Comparison of ENCODE assay signal across 24 mouse cellular contexts in the genomic region with DNA sequence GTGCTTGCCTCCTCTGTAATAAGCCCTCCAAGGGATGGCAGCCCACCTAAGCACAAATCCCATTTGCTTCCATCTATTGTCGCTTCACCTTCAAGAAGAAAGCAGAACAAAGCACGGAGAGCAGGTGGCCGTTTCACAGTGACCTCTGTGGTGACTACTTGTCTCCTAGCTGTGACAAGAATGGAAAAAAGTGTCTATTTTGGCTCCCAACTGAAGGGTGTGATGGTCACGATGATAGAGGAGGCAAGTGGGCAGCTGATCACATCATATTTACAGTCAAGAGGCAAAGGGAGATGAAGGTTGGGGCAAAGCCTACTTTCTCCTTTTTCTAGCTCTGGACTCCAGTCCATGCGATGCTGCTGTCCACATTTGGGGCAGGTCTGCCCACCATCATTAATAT. TPM values are rescaled to one million over a fixed set of nuclear protein-coding genes. Genes with fewer than 3 reads are reported as not detected.
DNase-seq lines count a peak whose midpoint lies in the region; TF ChIP-seq lines count a peak whose summit lies in the region.
"Had no signal": no experiment of that assay in that cellular context is flagged by ENCODE, and none has a peak within 500 bp of the region (broad histone marks: within the 10 kb centered on the region; RNA-seq: fewer than 3 reads in every experiment).

No protein-coding gene starts in this region.

- no peak overlapping the region for H3K4me3 ChIP-seq in thymus, adult 2 months (ENCODE audit: control insufficient read depth, insufficient read depth, low read length)
- peak overlapping the region; percentile 79 for H3K4me3 ChIP-seq in E14TG2a.4 (replicated peaks; ENCODE audit: low read length)
- H3K4me3 ChIP-seq in ES-E14 (ENCODE audit: insufficient read depth in 1 of 2, low read depth in 1 of 2, low read length in 2 of 2, poor library complexity in 1 of 2, severe bottlenecking in 1 of 2): no peak overlapping the region
- H3K4me3 ChIP-seq in lung, adult 2 months (replicated peaks; ENCODE audit: extremely low read depth, low read depth, low read length): no peak overlapping the region
- H3K4me3 ChIP-seq: embryonic facial prominence, embryonic 13.5 days; embryonic facial prominence, embryonic 15.5 days; erythroblast, embryonic 14.5 days; forebrain, embryonic 10.5 days; forebrain, embryonic 12.5 days; forebrain, embryonic 15.5 days had no signal

- in situ Hi-C loops in ES-E14 (cut with MboI; ENCODE audit: low sequenced_read_pairs in 2 of 2, unreplicated experiment in 2 of 2): no loop called here

- no peak for TF ChIP-seq CTCF in thymus, adult 2 months (IDR thresholded peaks at IDR 0.05; ENCODE audit: borderline replicate concordance, control insufficient read depth, extremely low read depth, insufficient read depth, low read length, poor library complexity)
- TF ChIP-seq CTCF in E14TG2a.4 (conservative IDR thresholded peaks at IDR 0.05; ENCODE audit: low read length): no peak
- no peak for TF ChIP-seq CTCF in lung, adult 2 months (IDR thresholded peaks at IDR 0.05; ENCODE audit: insufficient read depth, low read length)

- no peak for DNase-seq in thymus, adult 2 months
- no peak for DNase-seq in thymus, postnatal 14 days
- no peak for DNase-seq in ES-E14 (ENCODE audit: low read depth, low spot score)
- DNase-seq in left cerebral cortex, adult 8-10 months (ENCODE audit: low spot score in 2 of 2): no peak
- no peak for DNase-seq in lung, adult 2 months
- DNase-seq: adrenal gland, adult 2 months; adrenal gland, postnatal 10 days; adrenal gland, postnatal 25 days; cerebellum, adult 11 months; cerebellum, adult 18-20 months; cerebellum, adult 8-10 months; cerebellum, adult 9-11 months; cerebellum, postnatal 14 days; cerebellum, postnatal 36 days; embryo, embryonic 11 days; forebrain, postnatal 0 days had no signal

- WGBS in thymus, adult 2 months: 72% methylated on average over 5 of the region's 5 CpGs
- 81% methylated on average over 5 of the region's 5 CpGs for WGBS in lung, adult 2 months

- peak overlapping the region; percentile 23; the same call in 1 of the 2 replicates for H3K27ac ChIP-seq in thymus, adult 2 months (ENCODE audit: control insufficient read depth, insufficient read depth, low read length)
- peak overlapping the region; percentile 99 for H3K27ac ChIP-seq in ES-E14 (ENCODE audit: insufficient read depth, low read depth, low read length, poor library complexity, severe bottlenecking)
- H3K27ac ChIP-seq: embryonic facial prominence, embryonic 13.5 days; embryonic facial prominence, embryonic 15.5 days; forebrain, embryonic 10.5 days; forebrain, embryonic 12.5 days; forebrain, embryonic 15.5 days had no signal

- peaks cover 11% of the 10 kb centered on the region for H3K4me1 ChIP-seq in thymus, adult 2 months (replicated peaks; ENCODE audit: control insufficient read depth, insufficient read depth, low read length)
- H3K4me1 ChIP-seq in E14TG2a.4 (replicated peaks; ENCODE audit: low read depth, low read length) (peaks cover 49% of the 10 kb centered on the region), ES-E14 (ENCODE audit: control insufficient read depth in 2 of 2, insufficient read depth in 2 of 2, low read length in 2 of 2, poor library complexity in 1 of 2) (peaks cover 0 to 15% of the 10 kb centered on the region in 2 experiments; a peak in 3 of 4 replicates)
- H3K4me1 ChIP-seq in lung, adult 2 months (ENCODE audit: control insufficient read depth, insufficient read depth, low read length): no peaks in the 10 kb centered on the region
- H3K4me1 ChIP-seq: embryonic facial prominence, embryonic 15.5 days; forebrain, embryonic 15.5 days had no signal

- H3K9me3 ChIP-seq in E14TG2a.4 (ENCODE audit: low read length): peaks cover 48% of the 10 kb centered on the region
- peaks cover 9% of the 10 kb centered on the region for H3K9me3 ChIP-seq in ES-E14 (ENCODE audit: control insufficient read depth, insufficient read depth, low read depth, low read length)
- H3K9me3 ChIP-seq: embryonic facial prominence, embryonic 13.5 days; embryonic facial prominence, embryonic 15.5 days; forebrain, embryonic 15.5 days had no signal

- H3K9ac ChIP-seq in ES-E14 (ENCODE audit: insufficient read depth, low read depth, low read length, poor library complexity, severe bottlenecking): peak overlapping the region; percentile 49
- H3K9ac ChIP-seq: embryonic facial prominence, embryonic 13.5 days; embryonic facial prominence, embryonic 15.5 days; forebrain, embryonic 12.5 days; forebrain, embryonic 15.5 days; forebrain, postnatal 0 days had no signal

- no peaks in the 10 kb centered on the region for H3K27me3 ChIP-seq in thymus, adult 2 months (ENCODE audit: control insufficient read depth, insufficient read depth, low read length)
- no peaks in the 10 kb centered on the region for H3K27me3 ChIP-seq in E14TG2a.4 (ENCODE audit: insufficient read depth, low read length)
- H3K27me3 ChIP-seq: embryonic facial prominence, embryonic 13.5 days; embryonic facial prominence, embryonic 15.5 days; forebrain, embryonic 12.5 days; forebrain, embryonic 15.5 days had no signal

- no peak for TF ChIP-seq POLR2A in thymus, adult 2 months (IDR thresholded peaks at IDR 0.05; ENCODE audit: control insufficient read depth, extremely low read depth, insufficient read depth, low read length, poor library complexity)
- TF ChIP-seq POLR2A in lung, adult 2 months (IDR thresholded peaks at IDR 0.05; ENCODE audit: borderline replicate concordance, extremely low read depth, low read depth, low read length): no peak

- no peaks in the 10 kb centered on the region for H3K36me3 ChIP-seq in thymus, adult 2 months (ENCODE audit: control insufficient read depth, insufficient read depth, low read length)
- H3K36me3 ChIP-seq in E14TG2a.4 (ENCODE audit: insufficient read depth, low read length): peaks cover 21% of the 10 kb centered on the region
- H3K36me3 ChIP-seq in ES-E14 (ENCODE audit: control insufficient read depth, insufficient read depth, low read length, poor library complexity, severe bottlenecking): peaks cover 2% of the 10 kb centered on the region; the same call in 1 of the 2 replicates
- H3K36me3 ChIP-seq: embryonic facial prominence, embryonic 13.5 days; embryonic facial prominence, embryonic 15.5 days; forebrain, embryonic 12.5 days; forebrain, embryonic 15.5 days had no signal

TF ChIP-seq in ES-E14, 5 proteins besides CTCF, POLR2A, EP300 and RAD21:
- TF ChIP-seq CHD2 (IDR thresholded peaks at IDR 0.05; ENCODE audit: low read depth, low read length): no peak
- TF ChIP-seq HCFC1 (IDR thresholded peaks at IDR 0.05; ENCODE audit: borderline replicate concordance, insufficient read depth, low read length): no peak
- no peak for TF ChIP-seq ZC3H11A (IDR thresholded peaks at IDR 0.05; ENCODE audit: borderline replicate concordance, low read depth, low read length)
- TF ChIP-seq MAFK (IDR thresholded peaks at IDR 0.05; ENCODE audit: insufficient read depth, low read depth, low read length): no peak
- TF ChIP-seq ZNF384 (IDR thresholded peaks at IDR 0.05; ENCODE audit: low read depth, low read length): no peak
TF ChIP-seq in ES-E14: peak in this region for 0.

RNA-seq across cellular contexts. Expression of a gene that starts 7.0 kb away (rescaled TPM):
- polyA plus RNA-seq in thymus, adult 2 months (2012; rRNA removed): 63.7 and 65.4 TPM in 2 replicates
- 173 and 188 TPM in 2 replicates for total RNA-seq in ES-E14 (2012; rRNA removed)
- total RNA-seq in left cerebral cortex, adult 8-10 months (2022): 10 to 100 TPM; 11.6 to 18.0 (median 16.3) TPM
- polyA plus RNA-seq in lung, adult 2 months (2012; rRNA removed): 8.6 and 9.1 TPM in 2 replicates

RNA-seq across cellular contexts. Expression of a gene that starts 18.0 kb away (rescaled TPM):
- 0.54 and 0.84 TPM in 2 replicates for polyA plus RNA-seq in thymus, adult 2 months (2012; rRNA removed)
- total RNA-seq in ES-E14 (2012; rRNA removed): 0.67 and 1.2 TPM in 2 replicates
- total RNA-seq in left cerebral cortex, adult 8-10 months (2022): 10 to 100 TPM; 40.3 to 43.9 (median 41.3) TPM
- 0.02 and 0.06 TPM in 2 replicates for polyA plus RNA-seq in lung, adult 2 months (2012; rRNA removed)
- total RNA-seq: MEL had no signal
- polyA plus RNA-seq: erythroblast, embryonic 14.5 days had no signal

RNA-seq across cellular contexts. Expression of a gene that starts 38.7 kb away (rescaled TPM):
- polyA plus RNA-seq in thymus, adult 2 months (2012; rRNA removed): 91.8 and 120 TPM in 2 replicates
- total RNA-seq in ES-E14 (2012; rRNA removed): 76.7 and 84.5 TPM in 2 replicates
- 100 to 1,000 TPM; 263 to 297 (median 279) TPM for total RNA-seq in left cerebral cortex, adult 8-10 months (2022)
- 83.6 and 151 TPM in 2 replicates for polyA plus RNA-seq in lung, adult 2 months (2012; rRNA removed)

Comparison
In these comparisons a context has a peak if more than half of its experiments do, and no peak if none do; other contexts are left out.
1. RNA of a gene that starts 18.0 kb away (total RNA-seq): 40.3 to 43.9 TPM in left cerebral cortex, adult 8-10 months; 0.67 to 1.2 TPM in ES-E14; every median in the first group is over 10 times any median in the second.